Mouse (Mus musculus) right cerebral cortex, postnatal 14 days (tissue): Measurements from ENCODE around the gene Ttc21b.
A peak's percentile ranks its signal among the peaks of the same experiment; 100 is the strongest.
"Not testable (repeated sequence)": the region's sequence is repeated elsewhere in the genome, so short reads cannot be mapped to it uniquely, and the experiment has no call there.

Experiments used
- DNase-seq: peaks from one replicate; pipeline ENCODE4 v3.0.0; 2022

The Ttc21b gene

GRCm38 (mm10) chr2:66256220-66257131 is at the start of gene Ttc21b:
TSS of gene Ttc21b (minus strand) at chr2:66256617.
- peak; percentile 98 for DNase-seq

- no peak for DNase-seq
These were observed 16.1 kb upstream of the Ttc21b start for GRCm38 (mm10) chr2:66272551-66272950.

GRCm38 (mm10) chr2:66244013-66244412 is 12.4 kb downstream of the Ttc21b start:
- DNase-seq, result no peak

GRCm38 (mm10) chr2:66240334-66240733 is 16.1 kb downstream of the Ttc21b start:
- DNase-seq, result no peak

GRCm38 (mm10) chr2:66238886-66239285 is 17.5 kb downstream of the Ttc21b start:
- no peak for DNase-seq

- DNase-seq, result no peak
These were observed 35.5 kb downstream of the Ttc21b start for GRCm38 (mm10) chr2:66220954-66221353.

- no peak for DNase-seq
These were observed 46.5 kb downstream of the Ttc21b start for GRCm38 (mm10) chr2:66209875-66210274.

GRCm38 (mm10) chr2:66209353-66209752 is 47.1 kb downstream of the Ttc21b start:
- no peak for DNase-seq

GRCm38 (mm10) chr2:66206796-66207195 is 49.6 kb downstream of the Ttc21b start:
- no peak for DNase-seq

- DNase-seq, result no peak
These were observed 52.2 kb downstream of the Ttc21b start for GRCm38 (mm10) chr2:66204218-66204617.

GRCm38 (mm10) chr2:66200195-66200594 is 56.2 kb downstream of the Ttc21b start:
- no peak for DNase-seq

GRCm38 (mm10) chr2:66191691-66192100 is 64.7 kb downstream of the Ttc21b start:
- no peak for DNase-seq

GRCm38 (mm10) chr2:66190157-66190556 is 66.3 kb downstream of the Ttc21b start:
- DNase-seq, result no peak

GRCm38 (mm10) chr2:66189197-66189596 is 67.2 kb downstream of the Ttc21b start:
- DNase-seq, result not testable (repeated sequence)

GRCm38 (mm10) chr2:66187520-66187919 is 68.9 kb downstream of the Ttc21b start:
- no peak for DNase-seq

- DNase-seq, result peak; percentile 36
These were observed 71.8 kb downstream of the Ttc21b start for GRCm38 (mm10) chr2:66184431-66185164.

- DNase-seq, result peak; percentile 49
These were observed 76.1 kb downstream of the Ttc21b start for GRCm38 (mm10) chr2:66180293-66180692.

GRCm38 (mm10) chr2:66179782-66180181 is 76.6 kb downstream of the Ttc21b start:
- DNase-seq, result no peak

- no peak for DNase-seq
These were observed 77.6 kb downstream of the Ttc21b start for GRCm38 (mm10) chr2:66178848-66179215.

GRCm38 (mm10) chr2:66177886-66178847 is 78.2 kb downstream of the Ttc21b start:
- DNase-seq, result no peak

- no peak for DNase-seq
These were observed 79.4 kb downstream of the Ttc21b start for GRCm38 (mm10) chr2:66177017-66177416.

- no peak for DNase-seq
These were observed 83.3 kb downstream of the Ttc21b start for GRCm38 (mm10) chr2:66173134-66173533.

- no peak for DNase-seq
These were observed 84.8 kb downstream of the Ttc21b start for GRCm38 (mm10) chr2:66171643-66172042.
